Mouse (Mus musculus): ENCODE measurements around the gene Ccdc6. TPM values are rescaled to one million over a fixed set of nuclear protein-coding genes. Genes with fewer than 3 reads are reported as not detected.

The Ccdc6 gene
- total and polyA plus RNA-seq, 3 experiments, result 25.4 to 143 (median 42.0) TPM

GRCm38 (mm10) chr10:70099052-70099451, 2.1 kb downstream of the Ccdc6 start:
- TF ChIP-seq ZNF384 (IDR thresholded peaks at IDR 0.05; ENCODE audit: low read depth, low read length), result no peak
- no peak overlapping the region for H3K9ac ChIP-seq (ENCODE audit: control insufficient read depth, low read depth, low read length, poor library complexity, severe bottlenecking)

GRCm38 (mm10) chr10:70102086-70102485, 5.2 kb downstream of the Ccdc6 start:
- Histone ChIP-seq H3K4me1 (ENCODE audit: control insufficient read depth in 1 of 2, insufficient read depth in 2 of 2, low read length in 2 of 2) (peaks cover 0 to 12% of the 10 kb centered on the region in 2 experiments; a peak in 1 of 4 replicates), H3K79me2 (ENCODE audit: control insufficient read depth, insufficient read depth, low read length, poor library complexity) (peaks cover 84% of the 10 kb centered on the region), H3K4me3 (ENCODE audit: control insufficient read depth in 1 of 2, insufficient read depth in 1 of 2, low read depth in 2 of 2, low read length in 2 of 2) (no peak overlapping the region), H3K27ac (ENCODE audit: control insufficient read depth, low read depth, low read length) (no peak overlapping the region), H3K27me3 (ENCODE audit: control insufficient read depth in 1 of 2, insufficient read depth in 2 of 2, low read length in 2 of 2) (no peaks in the 10 kb centered on the region), H3K9me3 (replicated peaks; ENCODE audit: insufficient read depth, low read length) (no peaks in the 10 kb centered on the region), H3K9ac (ENCODE audit: control insufficient read depth, low read depth, low read length, poor library complexity, severe bottlenecking) (no peak overlapping the region), H3K36me3 (ENCODE audit: control insufficient read depth in 1 of 2, insufficient read depth in 2 of 2, low read length in 2 of 2) (peaks cover 3 to 5% of the 10 kb centered on the region in 2 experiments)
- DNase-seq (ENCODE audit: low read depth, low spot score), result no peak
- peak; percentile 16 to 26 (median 25); a peak in 5 of 6 replicates for TF ChIP-seq CTCF (IDR thresholded peaks at IDR 0.05 in 2 of 3, conservative IDR thresholded peaks at IDR 0.05 in 1 of 3; ENCODE audit: control insufficient read depth in 1 of 3, insufficient read depth in 1 of 3, low read depth in 2 of 3, low read length in 3 of 3, poor library complexity in 1 of 3, severe bottlenecking in 1 of 3)
- TF ChIP-seq NRF1 (IDR thresholded peaks at IDR 0.05; ENCODE audit: insufficient read depth, low read depth, low read length, poor library complexity, severe bottlenecking), result no peak
- TF ChIP-seq MAX (IDR thresholded peaks at IDR 0.05; ENCODE audit: low read length), result no peak

More at GRCm38 (mm10) chr10:70099052-70099451, 2.1 kb downstream of the Ccdc6 start:
- H3K4me3 ChIP-seq (ENCODE audit: control insufficient read depth in 1 of 2, insufficient read depth in 1 of 2, low read depth in 2 of 2, low read length in 2 of 2), result 0 out of 4 replicates have a peak overlapping the region, but pooled peaks of 1 of the 2 experiments have one; percentile 2
- H3K9me3 ChIP-seq (replicated peaks; ENCODE audit: insufficient read depth, low read length), result no peaks in the 10 kb centered on the region
- H3K27ac ChIP-seq (ENCODE audit: control insufficient read depth, low read depth, low read length), result no peak overlapping the region
- H3K4me1 ChIP-seq (ENCODE audit: control insufficient read depth in 1 of 2, insufficient read depth in 2 of 2, low read length in 2 of 2), result peaks cover 3 to 13% of the 10 kb centered on the region in 2 experiments
- H3K36me3 ChIP-seq (ENCODE audit: control insufficient read depth in 1 of 2, insufficient read depth in 2 of 2, low read length in 2 of 2), result peaks cover 0 to 6% of the 10 kb centered on the region in 2 experiments; a peak in 3 of 4 replicates
- peaks cover 60% of the 10 kb centered on the region for H3K79me2 ChIP-seq (ENCODE audit: control insufficient read depth, insufficient read depth, low read length, poor library complexity)
- no peak for DNase-seq (ENCODE audit: low read depth, low spot score)
- no peaks in the 10 kb centered on the region for H3K27me3 ChIP-seq (ENCODE audit: control insufficient read depth in 1 of 2, insufficient read depth in 2 of 2, low read length in 2 of 2)

GRCm38 (mm10) chr10:70108016-70108415, 11.1 kb downstream of the Ccdc6 start:
- Histone ChIP-seq H3K4me3 (ENCODE audit: control insufficient read depth in 1 of 2, insufficient read depth in 1 of 2, low read depth in 2 of 2, low read length in 2 of 2) (no peak overlapping the region), H3K36me3 (ENCODE audit: control insufficient read depth in 1 of 2, insufficient read depth in 2 of 2, low read length in 2 of 2) (peaks cover 3 to 4% of the 10 kb centered on the region in 2 experiments; a peak in 2 of 4 replicates), H3K79me2 (ENCODE audit: control insufficient read depth, insufficient read depth, low read length, poor library complexity) (peaks cover 86% of the 10 kb centered on the region), H3K9ac (ENCODE audit: control insufficient read depth, low read depth, low read length, poor library complexity, severe bottlenecking) (no peak overlapping the region), H3K9me3 (replicated peaks; ENCODE audit: insufficient read depth, low read length) (no peaks in the 10 kb centered on the region), H3K4me1 (ENCODE audit: control insufficient read depth in 1 of 2, insufficient read depth in 2 of 2, low read length in 2 of 2) (no peaks in the 10 kb centered on the region), H3K27ac (ENCODE audit: control insufficient read depth, low read depth, low read length) (no peak overlapping the region), H3K27me3 (ENCODE audit: control insufficient read depth in 1 of 2, insufficient read depth in 2 of 2, low read length in 2 of 2) (no peaks in the 10 kb centered on the region)
- DNase-seq (ENCODE audit: low read depth, low spot score), result no peak
- no peak for TF ChIP-seq ETS1 (IDR thresholded peaks at IDR 0.05; ENCODE audit: low read depth, low read length)
- TF ChIP-seq ZC3H11A (IDR thresholded peaks at IDR 0.05; ENCODE audit: low read depth, low read length), result no peak
- no peak for TF ChIP-seq SMC3 (IDR thresholded peaks at IDR 0.05; ENCODE audit: low read depth, low read length)
- no peak for TF ChIP-seq MEF2A (IDR thresholded peaks at IDR 0.05; ENCODE audit: extremely low read depth, insufficient replicate concordance, low read depth, low read length, poor library complexity, severe bottlenecking)
- TF ChIP-seq NELFE (IDR thresholded peaks at IDR 0.05; ENCODE audit: low read depth, low read length), result no peak
- no peak for TF ChIP-seq ZNF384 (IDR thresholded peaks at IDR 0.05; ENCODE audit: low read depth, low read length)
- TF ChIP-seq USF1 (IDR thresholded peaks at IDR 0.05; ENCODE audit: low read depth, low read length), result no peak
- TF ChIP-seq SIN3A (IDR thresholded peaks at IDR 0.05; ENCODE audit: low read length), result no peak
- no peak for TF ChIP-seq CHD2 (IDR thresholded peaks at IDR 0.05; ENCODE audit: low read length)
- no peak for TF ChIP-seq MAZ (IDR thresholded peaks at IDR 0.05; ENCODE audit: low read depth, low read length)
- TF ChIP-seq POLR2AphosphoS2 (IDR thresholded peaks at IDR 0.05; ENCODE audit: low read length), result no peak
- TF ChIP-seq NRF1 (IDR thresholded peaks at IDR 0.05; ENCODE audit: insufficient read depth, low read depth, low read length, poor library complexity, severe bottlenecking), result no peak
- no peak for TF ChIP-seq MAFK (IDR thresholded peaks at IDR 0.05; ENCODE audit: borderline replicate concordance, low read depth, low read length)
- TF ChIP-seq ELF1 (IDR thresholded peaks at IDR 0.05; ENCODE audit: low read depth, low read length), result no peak
- TF ChIP-seq MYB (IDR thresholded peaks at IDR 0.05; ENCODE audit: low read depth, low read length), result no peak
